Mouse (Mus musculus): Measurements from ENCODE around the gene Scube1.
A peak's percentile ranks its signal among the peaks of the same experiment; 100 is the strongest.

Gene Scube1

DNA sequence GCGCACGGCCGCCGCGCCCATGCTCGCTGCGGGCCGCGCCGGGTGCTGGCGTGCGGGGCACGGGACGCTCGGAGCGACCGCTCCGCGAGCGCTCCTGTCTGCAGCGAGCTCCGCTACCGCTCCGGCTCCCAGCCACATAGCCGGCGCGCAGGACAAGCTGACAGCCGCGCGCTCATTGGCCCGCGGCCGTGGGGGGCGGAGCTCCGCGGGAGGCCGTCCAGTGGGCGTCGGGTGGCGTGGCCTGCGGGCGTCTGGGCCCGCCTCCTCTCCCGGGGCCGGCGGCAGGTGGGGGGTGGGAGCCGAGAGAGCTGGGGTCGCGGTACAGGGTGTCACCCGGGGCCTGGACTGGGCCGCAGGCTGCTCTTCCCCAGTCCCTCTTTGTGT lies at the start of gene Scube1:
Gene Scube1, minus strand, starts transcription at position 136 of the 384 bp plus-strand sequence.
- DNase-seq: peak; percentile 77

DNA sequence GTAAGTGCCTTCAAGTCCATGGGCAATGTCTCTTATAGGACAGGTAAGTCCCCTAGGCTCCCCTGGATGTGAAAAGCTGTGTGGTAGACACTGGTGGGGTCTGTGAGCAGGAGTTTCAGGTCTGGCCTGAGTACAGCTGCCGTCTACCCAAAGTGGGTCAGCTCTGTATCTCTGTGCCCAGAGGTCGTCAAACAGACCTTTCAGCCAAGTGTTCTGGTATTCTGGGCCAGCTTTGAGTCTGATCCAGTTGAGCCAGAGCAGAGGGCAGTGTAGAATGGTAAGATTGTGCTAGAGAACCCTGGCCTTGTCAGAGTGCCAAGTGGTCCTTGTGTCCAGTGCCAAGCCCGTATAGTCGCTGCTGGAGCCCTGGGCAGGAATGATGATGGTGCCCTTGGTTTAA lies 48.1 kb upstream of the Scube1 start:
- no peak for DNase-seq

DNA sequence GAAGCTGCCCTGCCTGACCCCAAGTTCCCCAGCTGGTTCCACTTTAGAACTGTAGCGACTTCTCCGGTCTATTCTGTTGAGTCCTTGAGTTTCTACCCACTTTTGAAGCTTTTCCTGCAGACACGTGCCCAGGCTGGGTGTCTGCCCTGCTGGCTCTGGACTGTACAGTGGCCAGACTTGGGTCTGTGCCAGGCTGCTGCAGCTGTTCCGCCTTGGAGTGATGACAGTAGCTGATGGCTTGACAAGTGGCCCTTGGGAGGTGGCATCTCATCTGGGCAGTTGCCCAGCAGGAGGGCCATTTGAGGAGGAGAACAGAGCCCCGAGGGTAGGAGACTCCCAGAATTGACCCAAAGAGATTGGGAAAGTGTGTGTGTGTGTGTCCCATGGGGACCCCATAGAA lies 47.6 kb upstream of the Scube1 start:
- no peak for DNase-seq

DNA sequence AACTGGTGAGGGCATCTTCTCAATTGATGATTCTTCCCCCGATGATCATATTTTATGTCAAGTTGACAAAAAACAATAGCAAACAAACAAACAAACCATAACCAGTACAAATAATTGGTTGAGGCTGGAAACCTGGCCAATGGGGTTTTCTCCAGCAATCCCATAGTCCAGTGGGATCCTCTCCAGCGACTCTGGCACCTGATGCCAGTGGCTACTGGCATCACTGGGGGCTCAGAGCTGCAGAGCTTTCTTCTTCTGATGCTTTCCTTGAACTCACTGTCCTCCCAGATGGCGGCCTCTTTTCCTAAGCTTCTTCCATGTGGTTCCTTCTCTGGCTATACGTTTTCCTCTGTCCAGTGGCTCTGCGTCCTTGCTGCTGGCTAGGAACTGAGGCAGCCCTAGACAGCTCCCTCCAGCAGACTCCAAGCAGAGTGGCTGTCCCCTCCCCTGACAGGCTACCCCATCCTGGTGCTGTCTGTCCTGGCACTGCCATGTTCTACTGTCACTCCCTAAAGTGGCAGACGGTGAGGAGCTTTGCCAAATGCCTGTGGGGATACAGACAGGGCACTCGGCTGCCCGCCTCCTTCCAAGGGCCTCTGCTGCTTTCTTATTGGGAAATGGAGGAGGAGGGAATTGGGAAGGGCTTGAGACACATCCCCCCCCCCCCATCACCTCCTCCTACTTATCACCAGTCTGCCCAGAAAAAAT lies 46.7 kb upstream of the Scube1 start:
- DNase-seq: no peak

DNA sequence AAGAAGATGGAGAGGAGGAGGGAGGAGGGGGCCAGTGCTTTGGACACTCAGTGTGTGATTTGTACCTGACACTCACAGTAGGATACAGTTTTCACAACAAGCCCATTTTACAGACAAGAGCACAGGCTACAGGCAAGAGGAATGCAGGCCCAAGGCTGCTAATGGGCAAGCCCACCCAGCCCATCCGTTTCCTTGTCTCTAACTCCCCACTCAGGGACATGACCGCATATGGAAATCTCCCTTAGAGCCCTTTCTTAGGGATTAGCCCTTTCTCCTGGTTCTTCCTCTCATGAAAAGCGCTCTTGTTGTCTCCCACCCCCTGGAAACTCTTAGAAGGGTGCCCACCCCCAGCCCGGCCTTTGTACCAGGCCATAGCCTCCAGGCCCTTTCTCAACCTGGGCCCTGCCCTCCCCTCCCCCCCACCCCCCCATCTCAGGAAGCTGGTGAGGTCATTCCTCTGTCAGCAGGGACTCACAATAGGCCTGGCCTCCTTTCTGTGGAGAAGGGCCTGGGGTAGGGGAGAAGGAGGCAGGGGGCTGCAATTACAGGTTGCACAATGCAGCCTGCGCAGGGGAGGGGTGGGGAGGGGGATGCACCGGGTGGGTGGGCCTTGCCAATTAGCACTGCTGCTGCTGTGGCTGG lies 40.7 kb upstream of the Scube1 start:
- DNase-seq: no peak

DNA sequence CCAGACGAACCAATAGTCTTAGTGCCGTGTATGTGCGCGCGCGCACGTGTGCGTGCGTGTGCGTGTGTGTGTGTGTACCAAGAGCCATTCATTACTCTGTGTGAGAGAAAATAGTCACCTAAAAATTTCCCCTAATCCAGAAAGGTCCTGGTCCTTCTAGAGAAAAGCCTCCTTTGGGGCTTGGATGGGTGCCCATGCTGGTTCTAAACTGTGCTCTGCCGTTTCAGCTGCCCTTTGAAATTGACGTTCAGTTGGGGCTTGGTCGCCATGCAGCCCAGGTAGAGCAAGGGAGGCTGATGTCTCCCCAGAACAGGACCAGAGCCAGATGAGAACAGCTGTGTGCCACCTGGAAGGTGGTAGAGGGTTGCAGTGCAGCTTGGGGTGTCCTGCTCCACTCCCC lies 36.7 kb upstream of the Scube1 start:
- no peak for DNase-seq

DNA sequence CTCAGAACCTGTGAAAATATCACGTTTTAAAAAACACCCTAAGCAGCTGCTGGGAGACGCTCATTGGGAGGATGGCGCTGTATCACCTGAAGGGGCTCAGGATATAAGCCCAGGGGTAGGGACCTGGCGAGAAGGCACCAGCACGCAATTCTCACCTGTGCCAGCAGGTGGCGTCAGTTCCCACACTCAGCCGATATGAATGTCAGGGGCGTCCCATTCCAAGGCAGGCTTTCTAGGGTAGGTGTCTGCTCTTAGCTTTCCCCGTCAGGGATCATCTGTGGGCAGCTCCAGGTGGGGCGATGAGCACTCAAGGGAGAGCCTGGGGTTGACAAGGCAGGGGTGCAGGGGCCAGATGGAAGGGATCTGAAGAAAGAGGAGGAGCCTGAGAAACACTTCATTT lies 35.9 kb upstream of the Scube1 start:
- DNase-seq: peak; percentile 31

DNA sequence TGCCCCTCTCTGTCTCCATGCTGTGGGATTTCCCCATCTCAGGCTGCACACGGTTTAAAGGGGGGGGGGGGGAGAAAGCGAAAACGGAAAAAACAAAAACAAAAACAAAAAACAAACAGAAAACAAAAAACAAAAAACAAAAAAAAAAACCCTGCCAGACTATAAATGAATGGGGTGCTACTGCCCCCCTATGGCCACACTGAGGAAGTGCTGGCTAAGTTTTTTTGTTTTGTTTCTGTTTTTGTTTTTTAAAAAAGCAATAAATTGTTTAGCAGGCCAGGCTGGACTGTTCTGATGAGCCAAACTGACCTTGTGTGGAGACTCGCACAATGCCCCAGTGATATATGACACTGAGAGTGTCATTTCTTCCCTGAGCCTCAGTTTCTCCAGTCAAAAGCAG lies 34.1 kb upstream of the Scube1 start:
- DNase-seq: no peak

DNA sequence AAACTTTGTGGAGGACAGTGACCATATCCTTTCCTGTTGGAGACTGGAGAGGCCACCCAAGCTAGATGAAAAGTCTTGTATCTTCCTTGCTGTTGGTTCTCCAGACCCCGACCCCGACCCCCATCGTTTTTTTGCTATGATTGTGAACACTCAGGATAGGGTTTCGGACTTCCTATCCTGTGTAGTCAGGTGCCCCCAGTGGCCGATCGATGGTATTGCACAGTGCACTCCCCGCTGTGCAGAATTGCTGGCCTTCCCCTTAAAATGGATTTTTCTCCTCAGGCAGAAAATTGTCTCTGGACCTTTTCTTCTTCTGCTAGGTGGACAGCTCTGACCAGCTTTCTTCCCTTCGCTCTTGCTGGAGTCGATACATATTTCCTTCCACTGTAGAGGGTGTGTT lies 31.9 kb upstream of the Scube1 start:
- DNase-seq: peak; percentile 25

DNA sequence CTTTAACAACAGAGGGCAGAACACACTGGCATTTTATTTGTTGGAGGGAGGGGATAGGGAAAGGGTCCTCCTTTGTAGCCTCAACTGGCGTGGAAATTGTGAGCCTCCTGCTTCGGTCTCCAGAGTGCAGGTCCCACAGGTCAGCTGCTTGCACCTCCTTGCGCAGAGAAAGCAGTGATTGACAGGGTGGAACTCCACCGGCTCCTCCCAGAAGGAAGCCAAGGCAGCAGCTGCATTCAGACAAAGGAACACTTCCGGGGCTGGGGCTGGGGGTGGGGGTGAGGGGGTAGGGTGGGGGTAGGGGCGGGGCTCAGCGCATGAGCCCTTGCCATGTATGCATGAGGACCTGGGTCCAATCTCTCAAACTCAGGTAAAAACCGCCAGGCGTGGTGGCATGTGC lies 24.6 kb upstream of the Scube1 start:
- no peak for DNase-seq

DNA sequence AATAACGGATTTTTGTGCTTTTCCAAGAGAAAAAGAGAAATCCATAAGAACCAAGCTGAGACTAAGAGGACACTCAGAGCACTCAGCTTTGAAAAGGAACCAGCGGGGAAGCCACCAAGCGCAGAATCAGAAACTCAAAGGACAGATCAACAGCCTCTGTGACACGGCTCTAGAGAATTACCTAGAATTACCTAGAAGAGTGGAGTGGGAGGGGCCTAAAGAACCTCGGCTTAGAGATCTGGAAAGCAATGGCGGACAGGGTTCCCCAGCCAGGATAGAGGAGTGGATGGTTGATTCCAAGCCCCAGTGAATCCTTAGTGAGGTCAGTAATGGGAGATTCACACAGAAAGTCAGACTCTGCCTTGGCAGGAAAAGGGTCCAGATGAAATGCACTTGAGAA lies 24.2 kb upstream of the Scube1 start:
- DNase-seq: no peak

DNA sequence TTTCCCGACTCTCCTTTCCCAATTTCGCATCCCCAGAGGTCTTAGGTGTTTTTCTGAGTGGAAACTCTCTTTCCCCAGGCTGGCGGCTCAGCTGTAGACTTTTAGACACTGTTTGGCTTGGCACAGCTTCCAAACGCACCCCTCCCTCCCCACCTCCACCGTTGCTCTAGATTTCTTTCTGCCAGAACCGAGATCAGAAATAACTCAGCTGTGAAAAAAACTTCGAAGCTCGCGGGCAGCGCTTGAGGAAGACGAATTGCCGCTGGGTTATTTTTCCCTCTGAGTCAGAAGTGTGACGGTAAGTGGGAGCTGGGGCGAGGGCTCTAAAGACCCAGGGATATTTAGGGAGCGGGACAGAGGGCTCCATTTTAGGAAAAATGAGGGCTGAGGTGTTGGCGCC lies 21.5 kb upstream of the Scube1 start:
- DNase-seq: no peak

DNA sequence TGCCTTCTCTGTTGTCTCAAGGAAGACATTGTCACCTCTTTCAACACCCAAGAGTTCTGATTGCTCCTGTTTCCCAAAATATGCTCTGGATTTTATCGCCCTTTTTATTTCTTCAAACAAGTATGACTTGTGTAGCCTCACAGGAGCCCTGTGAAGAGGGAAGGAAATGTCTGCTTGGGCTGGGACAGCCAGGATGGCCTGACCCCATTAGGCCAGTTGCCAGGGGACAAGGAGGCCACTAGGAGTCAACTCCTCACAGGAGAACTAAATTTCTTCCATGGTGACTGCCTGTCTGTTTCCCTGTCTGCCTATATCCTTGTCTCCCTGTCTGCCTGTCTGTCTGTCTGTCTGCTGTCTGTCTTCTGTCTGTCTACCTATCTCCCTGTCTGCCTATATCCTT lies 17.2 kb upstream of the Scube1 start:
- no peak for DNase-seq

DNA sequence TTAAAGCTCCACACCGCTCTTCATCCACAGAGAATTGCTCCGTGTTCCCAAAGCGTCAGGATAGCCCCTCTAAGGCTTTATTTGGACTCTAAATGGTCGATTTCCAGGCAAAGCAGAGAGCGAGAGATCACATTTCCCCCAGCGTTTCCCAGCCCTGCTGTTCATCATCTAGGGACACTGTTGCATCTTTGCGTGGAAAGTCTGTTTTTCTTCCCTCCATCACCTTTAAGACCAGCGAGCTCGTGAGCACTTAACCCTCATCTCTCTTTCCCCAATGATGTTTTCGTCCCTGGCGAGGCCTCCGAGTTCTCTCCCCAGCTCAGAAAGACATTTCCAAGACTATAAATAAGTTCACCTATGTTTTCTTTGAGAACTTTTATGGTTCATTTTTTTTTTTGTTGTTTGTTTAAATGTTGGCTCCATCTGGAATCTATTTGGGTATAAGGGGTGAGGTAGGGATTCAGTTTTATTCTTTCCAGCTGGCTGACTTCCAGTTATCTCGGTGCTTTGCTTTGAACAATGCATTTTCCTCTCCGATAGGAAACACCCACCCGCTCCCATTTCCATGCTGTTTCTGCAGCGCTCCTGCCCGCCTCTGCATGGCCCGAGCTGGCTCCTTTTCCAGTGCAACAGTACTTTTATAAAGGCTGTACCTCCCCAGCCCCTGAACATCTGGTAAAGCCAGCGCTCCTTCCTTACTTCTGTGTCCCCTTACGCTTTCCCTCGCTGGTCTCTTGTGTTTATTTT lies 16.0 kb upstream of the Scube1 start:
- no peak for DNase-seq

DNA sequence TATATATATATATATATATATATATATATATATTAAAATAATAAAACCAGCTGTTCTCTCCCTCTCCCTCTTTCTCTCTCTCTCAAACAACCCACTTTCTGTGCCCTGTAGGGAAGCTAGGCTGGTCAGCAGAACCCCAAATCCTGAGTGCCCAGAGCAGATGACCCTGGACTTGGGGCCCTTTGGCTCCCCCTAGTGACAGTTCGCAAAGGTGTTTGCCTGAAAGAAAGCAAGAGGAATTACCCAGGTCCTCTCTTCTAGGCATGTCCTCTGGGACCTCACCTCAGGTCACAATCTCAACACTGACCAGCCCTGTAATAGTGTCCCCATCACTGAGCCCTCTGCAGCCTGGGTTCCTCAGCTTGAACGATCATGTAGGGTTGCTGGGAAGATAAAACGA lies 2.8 kb upstream of the Scube1 start:
- DNase-seq: peak; percentile 52

DNA sequence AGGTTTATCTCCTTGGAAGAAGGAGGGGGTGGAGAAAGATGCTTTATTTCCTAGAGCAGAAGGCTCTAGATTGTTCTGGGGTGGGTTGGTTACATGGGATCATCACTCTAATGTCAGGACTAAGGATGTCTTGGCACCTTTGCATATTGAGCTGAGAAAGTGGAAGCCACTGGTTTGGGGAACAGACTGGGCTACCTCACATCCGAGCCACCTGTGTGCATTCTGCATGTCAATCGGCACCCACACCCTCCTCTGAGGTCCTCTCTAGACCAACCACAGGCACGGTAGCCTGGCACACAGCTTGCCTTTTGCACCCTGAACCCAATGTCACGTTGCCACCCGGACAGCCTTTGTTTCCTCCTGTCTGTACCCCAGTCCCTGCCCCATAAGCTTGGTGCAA lies 1.9 kb upstream of the Scube1 start:
- DNase-seq: no peak

DNA sequence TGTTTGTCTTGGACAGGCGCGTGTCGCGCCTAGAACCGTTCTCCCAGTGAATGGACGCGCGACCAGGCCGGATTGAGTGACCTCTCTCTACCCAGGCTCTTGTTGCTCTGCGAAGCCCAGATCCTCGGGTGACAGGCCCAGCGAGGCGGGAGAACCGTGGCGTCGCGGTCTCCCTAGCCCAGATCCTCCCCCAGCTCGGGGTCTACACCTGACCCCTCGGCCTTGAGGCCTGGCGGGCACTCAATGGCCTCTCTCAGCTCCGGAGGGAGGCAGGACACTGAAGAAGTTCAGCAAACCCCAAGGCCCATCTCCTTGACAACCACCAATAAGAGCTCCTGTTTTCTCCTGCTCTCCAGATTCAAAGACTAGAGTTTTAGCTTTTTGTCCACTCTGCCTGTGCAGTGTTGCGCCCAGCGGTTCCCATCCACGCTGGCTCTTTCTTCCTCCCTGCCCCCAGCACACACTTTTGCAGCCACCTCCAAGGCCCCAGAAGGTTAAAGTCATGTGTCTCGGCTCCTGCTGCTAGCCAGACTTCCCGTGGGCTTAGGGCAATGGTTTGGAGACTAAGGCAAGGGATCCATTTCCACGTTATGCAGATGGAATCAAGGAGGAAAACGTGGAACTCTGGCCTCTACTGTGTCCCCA lies 857 bp upstream of the Scube1 start:
- no peak for DNase-seq

DNA sequence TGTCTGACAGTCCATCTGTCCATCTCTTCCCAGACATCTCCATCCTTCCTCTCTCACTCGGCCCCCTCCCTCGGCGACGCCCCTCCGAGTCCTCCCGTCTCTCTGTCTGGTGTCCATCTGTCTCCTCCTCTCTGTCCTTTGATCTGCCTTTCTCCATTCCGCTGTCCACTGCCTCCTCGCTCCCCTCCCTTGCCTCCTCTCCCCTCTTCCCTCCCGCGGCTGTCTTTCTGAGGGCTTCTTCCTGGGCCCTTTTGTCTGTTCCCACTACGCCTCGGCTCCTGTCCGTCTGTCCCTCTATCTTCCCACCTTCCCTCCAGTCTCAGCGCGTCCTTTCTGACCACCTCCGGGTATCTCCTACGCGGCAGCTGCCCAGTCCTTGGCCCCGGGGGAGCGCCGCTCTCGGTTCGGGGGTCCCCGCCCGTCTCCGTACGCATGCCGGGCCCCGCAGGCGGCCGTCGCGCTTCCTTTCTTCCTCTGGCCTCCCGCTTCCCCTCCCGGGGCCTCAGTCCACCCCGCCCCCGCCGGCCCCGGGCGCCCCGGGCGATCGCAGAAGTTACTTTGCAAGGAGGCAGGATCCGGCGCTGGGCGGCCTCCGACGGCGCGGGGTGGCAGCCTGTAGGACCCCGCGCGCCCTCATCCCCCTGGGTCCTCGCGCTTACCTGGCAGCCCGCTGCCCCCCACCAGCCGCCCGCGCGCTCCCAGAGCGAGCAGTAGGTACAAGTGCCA lies 498 bp downstream of the Scube1 start:
- DNase-seq: peak; percentile 8

DNA sequence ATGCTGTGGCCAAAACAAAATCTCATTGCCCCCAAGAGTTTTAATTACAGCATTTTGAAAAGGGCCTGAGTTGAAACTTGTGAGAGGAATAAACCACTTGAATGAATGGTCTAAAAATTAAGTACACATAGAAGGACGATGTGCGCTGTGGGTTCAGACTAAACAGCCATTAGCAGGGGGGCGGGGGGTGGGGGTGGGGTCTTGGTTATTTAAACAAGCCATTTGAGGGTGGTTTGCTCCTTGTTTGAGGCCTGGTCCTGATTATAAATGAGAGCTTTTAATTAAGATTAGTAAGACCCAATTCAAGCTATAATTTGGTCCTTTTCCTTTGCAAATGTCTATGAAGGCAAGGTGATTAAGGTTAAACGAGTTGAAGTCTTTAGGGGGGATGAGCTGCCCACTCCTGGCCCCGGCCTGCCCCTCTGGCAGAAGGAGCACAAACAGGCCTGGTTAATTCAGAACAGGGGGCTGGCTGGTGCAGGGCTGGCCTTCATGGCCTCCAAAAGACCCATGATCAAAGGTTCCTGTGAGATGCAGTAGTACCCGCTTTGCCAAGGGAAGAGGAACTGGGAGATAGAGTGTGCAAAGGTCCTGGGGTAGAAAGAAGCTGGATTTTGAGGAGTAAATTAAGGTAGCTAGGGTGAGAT lies 9.1 kb downstream of the Scube1 start:
- DNase-seq: no peak

DNA sequence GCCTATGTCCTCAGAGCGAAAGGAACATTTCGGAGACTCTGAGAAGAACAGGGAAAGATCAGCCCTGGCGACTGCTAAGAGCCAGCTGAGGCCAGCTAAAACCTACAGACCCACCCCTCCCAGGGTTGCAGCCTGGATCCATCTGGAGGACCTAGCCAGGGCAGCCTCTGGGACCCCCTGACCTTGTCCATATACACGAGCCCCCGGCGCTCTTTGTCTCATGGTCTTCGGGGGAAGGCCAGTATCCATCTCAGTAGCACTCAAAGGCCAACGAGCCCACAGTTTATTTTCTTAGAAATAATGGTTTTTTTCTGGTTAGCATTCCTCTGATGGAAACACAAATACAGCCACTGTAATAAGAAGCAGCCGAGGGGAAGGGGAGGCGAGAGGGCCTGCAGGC lies 12.0 kb downstream of the Scube1 start:
- no peak for DNase-seq

DNA sequence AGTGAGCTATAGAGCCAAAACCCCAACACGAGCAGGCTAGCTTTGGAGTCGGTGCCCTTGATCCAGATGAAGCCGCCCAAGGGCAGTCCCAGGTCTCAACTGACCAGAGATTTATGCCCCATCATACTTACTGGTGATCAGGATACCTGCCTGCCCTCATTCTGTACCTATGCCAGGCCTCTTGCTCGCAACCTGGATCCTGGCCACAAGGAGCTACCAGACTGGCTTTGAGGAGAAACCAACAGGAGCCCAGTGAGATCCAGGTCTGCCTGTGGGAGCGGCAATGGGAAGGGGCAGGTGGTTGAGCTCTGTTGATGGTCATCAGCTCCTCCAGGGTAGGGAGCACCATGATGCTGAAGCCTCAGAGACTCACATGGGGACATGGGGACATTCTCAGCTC lies 12.5 kb downstream of the Scube1 start:
- no peak for DNase-seq

Measured in liver (tissue).